Mouse (Mus musculus): Measurements from ENCODE around the gene Yif1b. TPM values are rescaled to one million over a fixed set of nuclear protein-coding genes. Genes with fewer than 3 reads are reported as not detected.
A peak's percentile ranks its signal among the peaks of the same experiment; 100 is the strongest.

Yif1b gene
- polyA plus RNA-seq, 1 experiment from 2014 or later, result 109 TPM

DNA sequence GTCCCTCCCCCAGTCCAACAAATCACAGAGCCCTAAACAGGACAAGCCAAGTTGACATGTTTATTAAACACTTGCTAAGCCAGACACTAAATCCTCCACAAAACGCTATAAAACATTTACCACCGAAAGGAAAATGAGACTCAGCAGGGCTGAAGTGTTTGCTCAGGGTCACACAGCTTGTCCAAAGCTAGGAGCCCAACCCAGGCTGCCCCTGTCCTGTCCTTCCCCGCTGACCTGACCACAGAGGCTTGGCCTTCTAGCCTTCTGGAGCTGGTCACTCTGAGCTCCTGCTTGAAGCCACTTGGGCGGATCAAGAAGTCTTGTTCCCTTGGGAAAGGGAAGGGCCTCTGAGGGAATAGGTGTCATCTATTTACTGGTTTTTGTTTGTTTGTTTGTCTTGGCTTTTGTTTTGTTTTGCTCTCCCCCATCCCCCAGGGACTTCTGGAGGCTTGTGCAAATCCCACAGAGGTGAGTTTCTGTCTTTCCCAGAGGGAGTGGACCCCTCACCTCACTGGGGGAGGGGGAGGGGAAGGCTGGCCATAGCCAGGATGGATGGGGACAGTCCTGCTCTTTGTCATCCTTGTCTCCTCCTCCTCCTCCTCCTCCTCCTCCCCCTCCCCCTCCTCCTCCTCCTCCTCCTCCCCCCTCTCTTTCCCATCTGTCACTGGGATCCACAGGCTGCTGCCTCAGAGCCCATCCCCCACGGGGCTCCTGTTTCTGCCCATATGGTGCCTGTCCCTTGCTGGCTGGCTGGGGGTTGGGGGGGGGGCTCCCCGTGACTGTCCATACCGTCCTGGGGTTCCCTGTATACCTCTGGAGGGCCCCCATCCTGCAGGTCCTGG lies 53.7 kb downstream of the Yif1b start:
- H3K9ac ChIP-seq (ENCODE audit: low read depth, low read length), result no peak overlapping the region

DNA sequence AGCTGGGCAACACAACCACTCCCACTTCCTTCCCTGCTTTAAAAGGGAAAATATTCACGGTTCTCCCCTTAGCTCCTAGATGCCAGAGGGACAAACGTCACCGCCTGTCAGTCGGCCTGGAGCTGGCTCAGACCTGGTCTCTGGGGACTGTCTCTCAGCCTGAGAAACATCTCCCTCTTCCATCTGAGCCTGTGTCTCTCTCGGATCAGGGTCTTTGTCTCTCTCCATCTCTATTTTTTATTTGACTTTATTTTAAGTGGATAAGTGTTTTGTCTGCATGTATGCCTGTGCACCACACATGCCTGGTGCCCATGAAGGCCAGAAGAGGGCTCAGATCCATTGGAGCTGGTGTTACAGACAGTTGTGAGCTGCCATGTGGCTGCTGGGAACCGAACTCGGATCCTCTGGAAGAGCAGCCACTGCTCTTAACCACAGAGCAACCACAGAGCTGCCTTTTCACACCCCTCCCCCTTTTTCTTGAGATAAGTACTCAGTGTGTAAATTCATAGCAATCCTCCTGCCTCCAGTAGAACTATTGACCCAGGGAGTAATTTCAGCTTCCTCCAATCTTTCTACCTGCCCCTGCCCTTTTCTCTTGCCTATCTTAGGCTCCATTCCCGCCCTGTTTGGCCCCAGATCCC lies 54.4 kb downstream of the Yif1b start:
- H3K36me3 ChIP-seq (ENCODE audit: control insufficient read depth, insufficient read depth, low read length), result no peaks in the 10 kb centered on the region
- 26% methylated on average over 8 of the region's 8 CpGs for WGBS
- no peaks in the 10 kb centered on the region for H3K9me3 ChIP-seq (replicated peaks; ENCODE audit: control insufficient read depth, low read length, poor library complexity, severe bottlenecking)
- no peak for ATAC-seq
- H3K4me1 ChIP-seq (ENCODE audit: control insufficient read depth, insufficient read depth, low read length), result peaks cover 9% of the 10 kb centered on the region
- no peak overlapping the region for H3K9ac ChIP-seq (ENCODE audit: low read depth, low read length)
- no peaks in the 10 kb centered on the region for H3K27me3 ChIP-seq (ENCODE audit: control insufficient read depth, insufficient read depth, low read depth, low read length)
- no peak overlapping the region for H3K4me3 ChIP-seq (ENCODE audit: low read depth, low read length)
- no peak overlapping the region for H3K4me2 ChIP-seq (ENCODE audit: low read length)
- H3K27ac ChIP-seq (ENCODE audit: low read length), result no peak overlapping the region

More for the DNA sequence above, 53.7 kb downstream of the Yif1b start:
- Histone ChIP-seq H3K36me3 (ENCODE audit: control insufficient read depth, insufficient read depth, low read length) (no peaks in the 10 kb centered on the region), H3K4me2 (ENCODE audit: low read length) (no peak overlapping the region), H3K27me3 (ENCODE audit: control insufficient read depth, insufficient read depth, low read depth, low read length) (no peaks in the 10 kb centered on the region), H3K9me3 (replicated peaks; ENCODE audit: control insufficient read depth, low read length, poor library complexity, severe bottlenecking) (no peaks in the 10 kb centered on the region), H3K4me1 (ENCODE audit: control insufficient read depth, insufficient read depth, low read length) (peaks cover 9% of the 10 kb centered on the region), H3K4me3 (ENCODE audit: low read depth, low read length) (no peak overlapping the region), H3K27ac (ENCODE audit: low read length) (no peak overlapping the region)
- no peak for ATAC-seq
- WGBS, result 21% methylated on average over 6 of the region's 7 CpGs

DNA sequence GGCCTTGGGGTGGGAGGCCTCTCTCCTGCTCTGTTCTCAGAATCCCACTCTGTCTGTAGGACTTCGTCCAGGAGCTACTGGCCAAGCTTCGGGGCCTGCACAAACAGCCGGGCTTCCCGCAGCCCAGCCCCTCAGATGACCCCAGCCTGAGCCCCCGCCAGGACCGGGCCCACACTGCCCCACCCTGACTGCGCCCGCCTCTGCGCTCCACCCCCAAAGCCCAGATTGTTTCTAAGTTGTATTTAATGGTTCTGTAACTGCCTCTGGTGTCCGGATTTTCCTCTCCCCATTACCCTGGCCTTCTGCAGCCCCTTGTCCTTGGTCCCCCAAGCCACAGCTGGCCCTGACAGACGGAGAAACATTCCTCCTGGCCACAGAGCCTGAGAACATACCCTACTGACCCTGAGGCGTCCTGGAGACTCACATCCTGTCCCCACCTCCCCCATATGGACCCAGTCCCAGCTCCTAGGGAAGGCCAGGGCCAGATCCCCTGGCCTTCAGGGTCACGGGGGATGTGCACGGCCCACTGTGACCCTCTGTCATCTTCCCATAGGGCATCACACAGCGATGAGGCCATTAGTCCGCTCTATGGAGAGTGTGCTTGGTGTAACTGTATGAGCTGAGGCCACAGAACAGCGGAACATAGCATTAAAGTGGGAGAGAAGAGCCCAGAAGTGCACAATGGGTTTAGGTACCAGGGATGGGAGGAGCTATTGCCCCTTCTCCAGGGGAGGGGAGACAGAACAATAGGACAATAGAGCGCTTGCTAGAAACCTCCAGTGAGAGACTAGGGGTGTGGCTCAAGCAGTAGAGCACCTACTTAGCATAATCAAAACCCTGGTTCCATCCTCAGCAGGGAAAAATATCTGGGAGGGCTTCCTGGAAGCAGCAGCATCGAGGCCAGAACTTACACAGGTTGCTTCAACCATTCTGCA lies 55.3 kb downstream of the Yif1b start:
- Histone ChIP-seq H3K27ac (ENCODE audit: low read length) (no peak overlapping the region), H3K4me3 (ENCODE audit: low read depth, low read length) (no peak overlapping the region), H3K9me3 (replicated peaks; ENCODE audit: control insufficient read depth, low read length, poor library complexity, severe bottlenecking) (no peaks in the 10 kb centered on the region), H3K36me3 (ENCODE audit: control insufficient read depth, insufficient read depth, low read length) (no peaks in the 10 kb centered on the region), H3K4me1 (ENCODE audit: control insufficient read depth, insufficient read depth, low read length) (peaks cover 9% of the 10 kb centered on the region), H3K27me3 (ENCODE audit: control insufficient read depth, insufficient read depth, low read depth, low read length) (no peaks in the 10 kb centered on the region), H3K4me2 (ENCODE audit: low read length) (no peak overlapping the region), H3K9ac (ENCODE audit: low read depth, low read length) (no peak overlapping the region)
- WGBS, result 29% methylated on average over 19 of the region's 19 CpGs
- ATAC-seq, result no peak

DNA sequence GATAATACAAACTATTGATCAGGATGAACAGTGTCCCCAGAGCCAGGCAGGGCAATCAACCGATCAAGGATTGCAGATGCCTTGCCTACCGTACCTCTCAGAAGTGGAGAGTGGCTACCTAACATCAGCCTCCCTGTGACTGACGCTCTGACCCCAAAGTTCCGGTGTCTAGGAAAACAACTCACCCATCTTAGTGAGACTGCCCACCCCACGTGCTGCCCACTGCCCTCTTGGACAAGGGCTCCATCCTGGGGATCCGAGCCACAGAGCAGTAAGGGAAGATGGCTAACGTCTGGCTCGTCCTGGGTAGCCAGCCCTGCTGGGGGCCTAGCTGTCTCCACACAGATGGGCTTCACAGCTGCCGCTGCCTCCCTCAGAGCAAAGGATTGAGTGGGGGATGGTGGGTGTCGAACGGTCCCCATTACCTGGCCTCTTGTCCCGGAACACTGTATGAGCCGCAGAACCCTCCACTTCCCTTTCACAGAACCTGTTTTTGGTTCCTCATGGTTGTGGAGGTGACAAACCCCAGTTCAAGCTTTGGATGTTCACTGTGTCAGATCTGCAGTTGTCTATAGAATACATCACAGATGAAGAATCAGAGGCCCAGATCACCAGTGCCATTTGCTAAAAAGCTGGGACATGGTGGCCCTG lies 56.1 kb downstream of the Yif1b start:
- Histone ChIP-seq H3K4me2 (ENCODE audit: low read length) (no peak overlapping the region), H3K4me1 (ENCODE audit: control insufficient read depth, insufficient read depth, low read length) (peaks cover 3% of the 10 kb centered on the region), H3K27ac (ENCODE audit: low read length) (no peak overlapping the region), H3K9me3 (replicated peaks; ENCODE audit: control insufficient read depth, low read length, poor library complexity, severe bottlenecking) (no peaks in the 10 kb centered on the region), H3K27me3 (ENCODE audit: control insufficient read depth, insufficient read depth, low read depth, low read length) (no peaks in the 10 kb centered on the region), H3K36me3 (ENCODE audit: control insufficient read depth, insufficient read depth, low read length) (no peaks in the 10 kb centered on the region), H3K4me3 (ENCODE audit: low read depth, low read length) (no peak overlapping the region), H3K9ac (ENCODE audit: low read depth, low read length) (no peak overlapping the region)
- 66% methylated on average over 13 of the region's 13 CpGs for WGBS
- no peak for ATAC-seq

DNA sequence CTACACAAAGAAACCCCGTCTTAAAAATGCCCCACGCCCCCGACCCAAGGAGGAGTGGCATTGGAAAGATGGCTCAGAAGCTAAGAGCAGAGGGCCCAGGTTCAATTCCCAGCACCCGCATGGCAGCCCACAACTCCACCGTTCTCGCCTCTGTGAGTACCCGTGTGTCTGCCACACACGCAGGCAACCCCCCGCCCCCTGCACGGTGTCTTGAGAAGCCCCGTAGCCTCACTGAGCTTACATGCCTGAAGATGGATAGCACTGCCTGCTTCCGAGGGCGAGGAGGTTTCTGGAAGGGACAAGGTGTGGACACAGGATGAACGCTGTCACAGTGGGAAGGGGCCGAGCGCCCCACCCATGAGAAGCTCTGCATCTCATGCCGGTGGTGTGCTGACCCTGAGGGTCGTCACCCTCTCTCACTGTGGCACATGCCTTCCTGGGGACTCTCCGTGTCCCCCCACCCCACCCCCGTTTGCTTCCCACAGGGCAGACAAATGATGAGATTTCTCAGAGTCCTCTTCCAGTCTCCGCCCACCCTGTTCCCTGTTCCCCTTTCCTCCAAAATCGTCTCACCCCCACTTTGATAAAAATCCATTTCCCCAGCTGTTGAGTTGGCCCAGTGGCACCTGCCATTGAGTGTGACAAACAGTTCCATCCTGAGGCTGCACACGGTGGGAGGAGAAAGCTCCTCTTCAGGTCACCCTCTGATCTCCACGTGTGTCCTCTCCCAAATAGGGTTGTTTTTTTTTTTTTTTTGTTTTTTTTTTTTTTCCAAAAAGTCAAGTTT lies 57.9 kb downstream of the Yif1b start:
- H3K27me3 ChIP-seq (ENCODE audit: control insufficient read depth, insufficient read depth, low read depth, low read length), result no peaks in the 10 kb centered on the region
- H3K27ac ChIP-seq (ENCODE audit: low read length), result no peak overlapping the region
- ATAC-seq, result no peak
- no peaks in the 10 kb centered on the region for H3K36me3 ChIP-seq (ENCODE audit: control insufficient read depth, insufficient read depth, low read length)
- no peak overlapping the region for H3K4me2 ChIP-seq (ENCODE audit: low read length)
- H3K4me1 ChIP-seq (ENCODE audit: control insufficient read depth, insufficient read depth, low read length), result no peaks in the 10 kb centered on the region
- WGBS, result 85% methylated on average over 24 of the region's 24 CpGs
- H3K9ac ChIP-seq (ENCODE audit: low read depth, low read length), result no peak overlapping the region
- no peaks in the 10 kb centered on the region for H3K9me3 ChIP-seq (replicated peaks; ENCODE audit: control insufficient read depth, low read length, poor library complexity, severe bottlenecking)
- H3K4me3 ChIP-seq (ENCODE audit: low read depth, low read length), result no peak overlapping the region

DNA sequence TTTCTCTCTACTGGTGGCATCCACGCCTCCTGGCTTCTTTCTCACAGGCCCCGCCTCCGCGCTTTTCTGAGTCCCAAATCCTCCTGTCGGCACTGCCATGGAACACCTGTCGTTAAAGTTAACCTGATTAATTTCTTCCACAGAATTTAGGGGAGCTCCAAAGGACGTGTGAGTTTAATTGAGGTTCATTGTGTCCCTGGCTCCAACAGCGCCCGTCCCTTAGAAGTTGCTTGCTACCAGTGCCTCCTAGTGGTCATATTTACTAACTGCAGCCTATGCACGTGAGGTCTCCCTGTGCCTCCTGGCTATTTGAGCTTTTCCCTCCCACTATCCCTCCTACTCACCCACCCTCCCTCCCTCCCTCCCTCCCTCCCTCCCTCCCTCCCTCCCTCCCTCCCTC lies 58.9 kb downstream of the Yif1b start:
- H3K9me3 ChIP-seq (replicated peaks; ENCODE audit: control insufficient read depth, low read length, poor library complexity, severe bottlenecking), result no peaks in the 10 kb centered on the region
- no peak for ATAC-seq
- peak overlapping the region; percentile 34 for H3K4me2 ChIP-seq (ENCODE audit: low read length)
- H3K27ac ChIP-seq (ENCODE audit: low read length), result no peak overlapping the region
- no peaks in the 10 kb centered on the region for H3K27me3 ChIP-seq (ENCODE audit: control insufficient read depth, insufficient read depth, low read depth, low read length)
- H3K36me3 ChIP-seq (ENCODE audit: control insufficient read depth, insufficient read depth, low read length), result no peaks in the 10 kb centered on the region
- H3K4me3 ChIP-seq (ENCODE audit: low read depth, low read length), result no peak overlapping the region
- H3K9ac ChIP-seq (ENCODE audit: low read depth, low read length), result no peak overlapping the region
- WGBS, result 12% methylated on average over 10 of the region's 10 CpGs
- H3K4me1 ChIP-seq (ENCODE audit: control insufficient read depth, insufficient read depth, low read length), result no peaks in the 10 kb centered on the region
